Mouse (Mus musculus): ENCODE results near the gene Dchs1. TPM values are rescaled to one million over a fixed set of nuclear protein-coding genes. Genes with fewer than 3 reads are reported as not detected.

Gene Dchs1
- polyA plus RNA-seq, 1 experiment, result 5.0 TPM

DNA sequence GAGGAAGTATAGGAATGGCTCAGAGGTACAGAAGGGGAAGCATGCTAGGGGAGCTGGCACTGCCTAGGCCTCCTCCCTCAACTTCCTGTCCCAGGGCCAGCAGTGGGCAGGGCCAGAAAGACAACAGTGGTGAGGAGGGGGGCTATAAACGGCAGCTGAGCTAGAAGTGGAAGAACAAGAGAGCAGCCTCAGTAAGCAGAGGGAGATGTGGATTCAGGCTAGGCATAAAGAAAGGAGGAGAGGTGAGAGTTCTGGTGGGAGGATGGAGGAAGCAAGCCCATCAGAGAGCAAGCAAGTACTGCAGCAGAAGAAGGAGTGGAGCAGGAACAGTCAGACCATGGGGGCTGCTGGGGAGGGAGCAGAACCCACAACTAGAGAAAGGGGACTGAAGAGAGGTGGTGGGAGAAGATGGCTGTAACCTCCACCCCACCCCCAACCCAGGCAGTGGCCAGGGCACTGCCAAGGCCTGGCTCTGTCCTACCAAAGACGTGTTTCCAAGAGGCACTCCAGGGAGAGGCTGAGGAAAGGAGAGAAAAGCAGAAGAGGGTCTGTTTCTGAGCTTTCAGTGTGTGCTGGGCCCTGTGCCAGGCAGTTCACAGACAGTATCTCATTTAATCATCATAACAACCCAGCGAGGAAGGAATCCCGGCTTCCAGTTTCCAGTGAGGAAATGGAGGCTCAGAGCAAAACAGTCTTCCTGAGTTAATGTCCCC, 8.7 kb downstream of the Dchs1 start:
- Histone ChIP-seq H3K4me1 (ENCODE audit: control insufficient read depth, insufficient read depth, low read length) (peaks cover 7% of the 10 kb centered on the region), H3K27ac (ENCODE audit: insufficient read depth, low read length) (no peak overlapping the region), H3K4me3 (replicated peaks; ENCODE audit: insufficient read depth, low read depth, low read length) (no peak overlapping the region), H3K27me3 (ENCODE audit: control insufficient read depth, insufficient read depth, low read length) (no peaks in the 10 kb centered on the region)
- DNase-seq, result no peak
- TF ChIP-seq POLR2A (IDR thresholded peaks at IDR 0.05; ENCODE audit: borderline replicate concordance, insufficient read depth, low read length) (no peak), CTCF (IDR thresholded peaks at IDR 0.05; ENCODE audit: borderline replicate concordance, insufficient read depth, low read depth, low read length) (no peak)
- WGBS, result 19% methylated on average over 4 of the region's 4 CpGs

DNA sequence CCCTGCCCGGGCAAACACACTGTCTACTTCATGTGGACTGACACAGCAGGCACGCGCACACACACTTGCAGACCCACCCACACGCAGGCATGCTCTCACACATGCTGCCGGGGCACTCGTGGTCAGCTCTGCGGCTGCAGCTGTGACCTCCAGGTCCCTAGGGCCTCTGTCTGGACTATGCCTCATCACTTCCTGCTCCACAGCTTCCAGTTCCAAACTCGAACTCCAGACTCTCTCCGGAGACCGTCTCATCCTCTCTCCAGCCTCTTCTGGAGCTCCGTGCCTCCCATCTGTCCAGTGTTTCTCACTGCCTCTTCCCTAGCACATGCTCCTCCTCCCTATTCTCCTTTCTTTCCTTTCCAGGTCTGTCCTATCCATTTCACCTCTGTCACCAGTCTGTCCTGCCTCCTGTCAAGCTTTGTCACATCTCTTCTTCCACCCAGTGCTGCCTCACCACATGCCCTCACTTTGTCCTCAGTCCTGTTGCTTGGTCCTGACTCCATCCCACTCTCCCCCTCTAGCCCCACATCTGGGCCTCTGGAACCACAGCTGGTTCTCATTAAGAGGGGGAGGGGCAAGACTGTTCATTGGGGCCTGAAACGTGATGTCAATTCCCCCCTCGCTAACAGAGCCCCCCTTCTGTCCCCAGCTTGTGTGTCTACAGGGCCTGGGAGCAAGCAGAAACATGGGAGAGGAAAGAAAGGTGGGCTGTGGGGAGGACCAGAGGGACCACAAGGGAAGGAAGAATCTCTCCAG, 9.5 kb downstream of the Dchs1 start:
- no peak for DNase-seq
- 31% methylated on average over 13 of the region's 13 CpGs for WGBS
- H3K4me1 ChIP-seq (ENCODE audit: control insufficient read depth, insufficient read depth, low read length), result peaks cover 7% of the 10 kb centered on the region
- no peaks in the 10 kb centered on the region for H3K27me3 ChIP-seq (ENCODE audit: control insufficient read depth, insufficient read depth, low read length)
- no peak overlapping the region for H3K4me3 ChIP-seq (replicated peaks; ENCODE audit: insufficient read depth, low read depth, low read length)
- no peak overlapping the region for H3K27ac ChIP-seq (ENCODE audit: insufficient read depth, low read length)
- TF ChIP-seq CTCF (IDR thresholded peaks at IDR 0.05; ENCODE audit: borderline replicate concordance, insufficient read depth, low read depth, low read length) (no peak), POLR2A (IDR thresholded peaks at IDR 0.05; ENCODE audit: borderline replicate concordance, insufficient read depth, low read length) (no peak)

DNA sequence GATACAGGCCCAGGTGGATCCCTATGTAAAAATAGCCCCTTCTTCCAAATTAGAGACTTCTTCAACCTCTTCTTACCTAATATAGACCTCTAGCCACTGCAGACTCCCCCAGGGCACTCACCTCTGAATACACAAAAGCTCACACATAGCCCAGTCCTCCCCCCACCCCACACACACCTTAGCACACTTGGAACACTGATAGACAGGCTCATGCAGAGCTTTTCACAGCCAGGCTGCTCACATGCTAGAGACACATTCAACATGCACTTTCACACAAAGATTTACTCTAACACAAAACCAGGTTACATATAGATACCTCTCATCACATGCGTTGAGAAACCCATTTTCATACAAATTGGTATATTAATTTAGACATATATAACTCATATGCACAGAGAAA, 10.1 kb downstream of the Dchs1 start:
- Histone ChIP-seq H3K4me3 (replicated peaks; ENCODE audit: insufficient read depth, low read depth, low read length) (no peak overlapping the region), H3K27ac (ENCODE audit: insufficient read depth, low read length) (no peak overlapping the region), H3K4me1 (ENCODE audit: control insufficient read depth, insufficient read depth, low read length) (peaks cover 7% of the 10 kb centered on the region), H3K27me3 (ENCODE audit: control insufficient read depth, insufficient read depth, low read length) (no peaks in the 10 kb centered on the region)
- no peak for TF ChIP-seq CTCF (IDR thresholded peaks at IDR 0.05; ENCODE audit: borderline replicate concordance, insufficient read depth, low read depth, low read length)
- TF ChIP-seq POLR2A (IDR thresholded peaks at IDR 0.05; ENCODE audit: borderline replicate concordance, insufficient read depth, low read length), result no peak
- WGBS, result 96% methylated on average over 1 of the region's 1 CpGs
- DNase-seq, result no peak

DNA sequence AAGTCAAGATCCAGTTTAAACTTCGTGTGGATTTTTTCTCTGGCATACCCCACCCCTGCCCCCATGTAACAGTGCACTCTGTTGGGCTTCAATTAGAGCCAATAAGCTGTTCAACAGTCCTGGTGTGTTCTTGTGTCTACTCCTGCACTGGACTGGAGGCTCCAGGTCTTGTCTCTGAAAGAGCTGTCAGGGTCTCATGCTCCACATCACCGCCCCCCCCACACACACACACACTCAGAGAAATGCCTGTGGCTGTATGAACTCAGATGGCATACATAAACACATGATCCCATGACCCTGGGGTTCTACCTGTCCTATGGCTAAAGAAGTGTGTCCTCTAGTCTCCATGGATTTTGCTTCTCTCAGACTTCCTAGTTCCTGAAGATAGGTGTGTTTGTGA, 11.4 kb downstream of the Dchs1 start:
- no peak overlapping the region for H3K4me3 ChIP-seq (replicated peaks; ENCODE audit: insufficient read depth, low read depth, low read length)
- H3K27ac ChIP-seq (ENCODE audit: insufficient read depth, low read length), result no peak overlapping the region
- WGBS, result 89% methylated on average over 2 of the region's 2 CpGs
- TF ChIP-seq POLR2A (IDR thresholded peaks at IDR 0.05; ENCODE audit: borderline replicate concordance, insufficient read depth, low read length) (no peak), CTCF (IDR thresholded peaks at IDR 0.05; ENCODE audit: borderline replicate concordance, insufficient read depth, low read depth, low read length) (no peak)
- DNase-seq, result no peak
- H3K27me3 ChIP-seq (ENCODE audit: control insufficient read depth, insufficient read depth, low read length), result no peaks in the 10 kb centered on the region
- peaks cover 7% of the 10 kb centered on the region for H3K4me1 ChIP-seq (ENCODE audit: control insufficient read depth, insufficient read depth, low read length)

DNA sequence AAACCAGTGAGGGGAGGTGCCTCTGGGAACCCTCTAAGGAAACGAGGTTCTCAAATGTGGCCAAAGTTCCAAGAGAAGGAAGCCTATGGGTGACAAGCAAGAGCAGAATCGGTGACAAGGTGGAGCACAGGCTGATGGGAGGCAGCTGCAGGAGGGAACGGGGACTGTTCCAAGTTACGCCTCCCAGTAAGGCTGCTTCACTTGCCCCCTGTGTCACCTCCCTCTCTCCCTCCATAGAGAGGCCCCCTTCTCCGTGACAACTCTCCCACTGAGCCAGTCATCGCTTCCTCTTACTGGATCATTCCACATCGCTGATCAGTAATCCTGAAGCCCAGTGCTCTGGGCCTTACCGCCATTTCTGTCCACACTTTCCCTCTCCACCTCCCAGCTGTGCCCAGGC, 12.8 kb downstream of the Dchs1 start:
- no peak overlapping the region for H3K4me3 ChIP-seq (replicated peaks; ENCODE audit: insufficient read depth, low read depth, low read length)
- H3K27ac ChIP-seq (ENCODE audit: insufficient read depth, low read length), result no peak overlapping the region
- DNase-seq, result no peak
- peaks cover 7% of the 10 kb centered on the region for H3K4me1 ChIP-seq (ENCODE audit: control insufficient read depth, insufficient read depth, low read length)
- 19% methylated on average over 7 of the region's 8 CpGs for WGBS
- TF ChIP-seq CTCF (IDR thresholded peaks at IDR 0.05; ENCODE audit: borderline replicate concordance, insufficient read depth, low read depth, low read length) (no peak), POLR2A (IDR thresholded peaks at IDR 0.05; ENCODE audit: borderline replicate concordance, insufficient read depth, low read length) (no peak)
- H3K27me3 ChIP-seq (ENCODE audit: control insufficient read depth, insufficient read depth, low read length), result no peaks in the 10 kb centered on the region

DNA sequence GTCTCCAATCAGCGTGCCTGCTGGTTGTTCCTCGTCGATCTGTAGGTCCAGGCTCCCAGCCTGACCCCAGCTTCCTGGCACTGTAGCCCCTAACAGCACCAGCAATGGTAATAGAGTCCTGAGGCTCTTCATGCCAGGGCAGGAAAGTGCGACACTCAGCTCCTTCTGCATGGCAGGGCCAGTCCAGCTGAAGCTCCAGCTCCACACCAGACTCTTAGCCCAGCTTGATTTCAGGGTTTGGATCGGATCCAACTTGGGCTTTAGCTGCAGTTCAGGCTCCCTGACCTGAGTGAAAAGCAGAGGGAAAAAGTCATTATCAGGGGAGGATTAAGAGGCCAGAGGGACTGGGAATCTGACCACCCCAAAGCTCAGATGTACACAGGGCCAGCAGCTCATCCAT, 14.4 kb downstream of the Dchs1 start:
- TF ChIP-seq CTCF (IDR thresholded peaks at IDR 0.05; ENCODE audit: borderline replicate concordance, insufficient read depth, low read depth, low read length) (no peak), POLR2A (IDR thresholded peaks at IDR 0.05; ENCODE audit: borderline replicate concordance, insufficient read depth, low read length) (no peak)
- no peak overlapping the region for H3K27ac ChIP-seq (ENCODE audit: insufficient read depth, low read length)
- 54% methylated on average over 5 of the region's 5 CpGs for WGBS
- DNase-seq, result no peak
- no peaks in the 10 kb centered on the region for H3K27me3 ChIP-seq (ENCODE audit: control insufficient read depth, insufficient read depth, low read length)
- H3K4me3 ChIP-seq (replicated peaks; ENCODE audit: insufficient read depth, low read depth, low read length), result no peak overlapping the region
- H3K4me1 ChIP-seq (ENCODE audit: control insufficient read depth, insufficient read depth, low read length), result peaks cover 2% of the 10 kb centered on the region

DNA sequence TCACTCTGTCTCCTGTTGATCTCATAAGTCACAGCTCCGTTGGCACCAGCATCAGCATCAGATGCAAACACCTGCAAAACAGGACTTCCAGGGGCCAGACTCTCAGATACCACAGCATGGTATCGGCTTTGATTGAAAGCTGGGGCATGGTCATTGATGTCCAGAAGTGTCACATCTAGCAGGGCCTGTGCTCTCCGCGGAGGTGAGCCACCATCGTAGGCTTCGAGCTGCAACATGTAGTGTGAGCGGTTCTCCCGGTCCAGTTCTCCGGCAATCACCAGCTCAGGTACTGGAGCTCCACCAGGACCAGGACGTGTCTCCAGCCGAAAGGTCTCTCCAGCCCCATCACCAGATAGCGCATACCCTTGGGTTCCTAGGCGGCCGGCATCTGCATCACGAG, 15.1 kb downstream of the Dchs1 start:
- no peak for DNase-seq
- 95% methylated on average over 15 of the region's 15 CpGs for WGBS
- H3K4me1 ChIP-seq (ENCODE audit: control insufficient read depth, insufficient read depth, low read length), result no peaks in the 10 kb centered on the region

DNA sequence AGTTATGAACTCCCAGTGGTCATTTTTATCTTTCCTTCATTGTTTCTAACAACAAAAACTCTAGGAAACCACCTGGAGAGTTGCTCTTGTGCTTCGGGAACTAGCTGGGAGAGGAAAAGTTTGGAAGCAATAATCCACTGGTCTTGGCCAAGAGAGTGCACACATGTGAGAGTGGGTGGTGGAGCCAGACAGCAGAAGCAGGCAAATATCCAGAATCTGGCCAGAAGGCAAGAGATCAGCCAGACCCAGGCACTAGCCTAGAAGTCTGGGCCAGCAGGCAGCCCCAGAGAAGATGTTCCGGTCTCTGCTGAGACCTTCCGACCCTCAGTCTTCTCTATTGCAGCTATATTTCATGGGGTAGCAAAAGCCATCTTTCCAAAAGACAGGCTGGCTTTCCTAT, 17.5 kb downstream of the Dchs1 start:
- Histone ChIP-seq H3K27me3 (ENCODE audit: control insufficient read depth, insufficient read depth, low read length) (no peaks in the 10 kb centered on the region), H3K27ac (ENCODE audit: insufficient read depth, low read length) (no peak overlapping the region), H3K4me3 (replicated peaks; ENCODE audit: insufficient read depth, low read depth, low read length) (no peak overlapping the region), H3K4me1 (ENCODE audit: control insufficient read depth, insufficient read depth, low read length) (no peaks in the 10 kb centered on the region)
- no peak for DNase-seq
- whole genome bisulfite sequencing, result 28% methylated on average over 3 of the region's 3 CpGs
- no peak for TF ChIP-seq POLR2A (IDR thresholded peaks at IDR 0.05; ENCODE audit: borderline replicate concordance, insufficient read depth, low read length)
- TF ChIP-seq CTCF (IDR thresholded peaks at IDR 0.05; ENCODE audit: borderline replicate concordance, insufficient read depth, low read depth, low read length), result no peak

More for the DNA sequence above, 15.1 kb downstream of the Dchs1 start:
- no peaks in the 10 kb centered on the region for H3K27me3 ChIP-seq (ENCODE audit: control insufficient read depth, insufficient read depth, low read length)
- no peak overlapping the region for H3K4me3 ChIP-seq (replicated peaks; ENCODE audit: insufficient read depth, low read depth, low read length)
- TF ChIP-seq POLR2A (IDR thresholded peaks at IDR 0.05; ENCODE audit: borderline replicate concordance, insufficient read depth, low read length) (no peak), CTCF (IDR thresholded peaks at IDR 0.05; ENCODE audit: borderline replicate concordance, insufficient read depth, low read depth, low read length) (no peak)
- H3K27ac ChIP-seq (ENCODE audit: insufficient read depth, low read length), result no peak overlapping the region

Data from cerebellum, adult 2 months (tissue).